ENCODE assay signal across 23 mouse cellular contexts in the genomic region with DNA sequence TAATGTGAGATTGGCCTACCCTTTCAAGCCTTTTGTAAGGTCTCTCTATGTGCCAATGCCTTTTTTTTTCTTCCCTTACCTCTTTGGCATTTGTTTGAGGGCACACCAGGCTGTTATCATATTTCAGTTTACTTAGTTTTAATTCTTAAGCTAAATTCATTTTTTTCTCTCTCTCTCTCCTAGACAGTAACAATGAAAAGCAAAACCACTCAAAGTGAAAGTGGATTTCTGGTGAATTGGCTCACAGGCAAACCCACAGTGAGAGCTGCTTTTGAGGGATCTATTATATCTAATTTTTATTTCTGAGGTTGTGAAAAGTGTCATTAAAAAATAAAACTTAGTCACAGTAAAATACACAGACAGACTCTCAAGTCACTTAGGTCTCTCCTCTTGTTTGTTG.
"Had no signal": no experiment of that assay in that cellular context is flagged by ENCODE, and none has a peak within 500 bp of the region (broad histone marks: within the 10 kb centered on the region; RNA-seq: fewer than 3 reads in every experiment).

No protein-coding gene starts in this region.

- H3K4me3 ChIP-seq: layer of hippocampus, adult 2 months; limb, embryonic 10.5 days; limb, embryonic 13.5 days; liver, embryonic 12.5 days; liver, embryonic 15.5 days; neural tube, embryonic 13.5 days had no signal

- H3K27ac ChIP-seq: kidney, postnatal 0 days; layer of hippocampus, adult 2 months; limb, embryonic 10.5 days; limb, embryonic 13.5 days; liver, embryonic 12.5 days; liver, embryonic 15.5 days; neural tube, embryonic 13.5 days had no signal

- H3K9me3 ChIP-seq: limb, embryonic 10.5 days; limb, embryonic 13.5 days; liver, embryonic 12.5 days; liver, embryonic 15.5 days; neural tube, embryonic 13.5 days had no signal

- DNase-seq: kidney, adult 18-20 months; kidney, adult 9 months; kidney, postnatal 25 days; layer of hippocampus, adult 9-11 months; liver; lung, adult 18-20 months; lung, postnatal 14 days; lung, postnatal 4 days; midbrain, embryonic 14.5 days; right cerebral cortex, adult 18-20 months; right cerebral cortex, postnatal 14 days; right cerebral cortex, postnatal 4 days; thymus, adult 18-20 months; thymus, postnatal 4 days had no signal

- H3K36me3 ChIP-seq: limb, embryonic 10.5 days; limb, embryonic 13.5 days; liver, embryonic 12.5 days; liver, embryonic 15.5 days; neural tube, embryonic 13.5 days had no signal

- ATAC-seq: intestine, embryonic 16.5 days; liver, embryonic 12.5 days had no signal

- H3K27me3 ChIP-seq: limb, embryonic 13.5 days; liver, embryonic 12.5 days; liver, embryonic 15.5 days; neural tube, embryonic 13.5 days had no signal

- H3K4me2 ChIP-seq: limb, embryonic 13.5 days; liver, embryonic 12.5 days; liver, embryonic 15.5 days; midbrain, embryonic 11.5 days; neural tube, embryonic 13.5 days had no signal

- H3K9ac ChIP-seq: limb, embryonic 13.5 days; liver, embryonic 12.5 days; liver, embryonic 15.5 days; neural tube, embryonic 13.5 days had no signal
